Mouse (Mus musculus) ZHBTc4 (cell line): ENCODE measurements around the gene Slit3.

Source experiments
- DNase-seq: peaks from one replicate; pipeline ENCODE4 v3.0.0-alpha.2; 2011; ENCODE audit warnings: low read depth, low spot score

The Slit3 gene

DNA sequence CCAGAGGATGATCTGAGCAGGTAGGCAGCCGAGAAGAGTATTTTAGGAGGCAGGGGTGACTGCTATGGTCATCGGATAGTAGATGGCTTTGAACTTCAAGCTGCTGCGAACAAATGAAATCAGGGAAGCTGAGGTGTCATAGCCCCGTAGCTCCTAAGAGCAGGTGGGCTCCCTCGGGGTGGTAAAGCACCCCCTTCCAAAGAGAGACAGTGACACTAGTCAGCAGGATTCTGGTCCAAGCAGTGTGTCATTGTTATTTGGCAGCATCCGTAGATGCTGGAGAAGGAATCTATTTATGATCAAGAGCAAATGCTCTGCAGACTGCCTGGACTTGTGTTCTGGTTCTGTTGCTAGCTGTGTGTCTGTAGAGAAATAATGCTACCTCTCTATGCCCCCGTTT lies 154.3 kb downstream of the Slit3 start:
- DNase-seq: no peak

DNA sequence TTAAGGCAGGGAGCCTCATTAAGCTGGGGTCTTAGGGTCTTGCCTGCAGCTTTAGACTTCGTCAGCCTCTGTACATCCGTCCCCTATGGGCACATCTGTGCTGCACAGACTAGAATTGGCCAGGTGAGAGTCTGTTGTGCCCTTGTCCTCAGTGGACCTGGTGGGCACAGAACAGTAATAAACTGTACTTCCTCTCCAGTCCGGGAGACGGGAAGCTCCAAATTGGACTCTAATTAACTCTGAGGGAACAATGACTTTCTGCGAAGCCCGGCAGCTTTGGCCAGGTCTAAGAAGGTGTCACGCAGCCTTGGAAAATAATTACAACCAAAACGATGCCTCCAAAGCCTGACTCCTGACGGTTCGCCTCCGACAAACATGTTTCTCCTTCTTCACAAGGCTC lies 155.0 kb downstream of the Slit3 start:
- no peak for DNase-seq

DNA sequence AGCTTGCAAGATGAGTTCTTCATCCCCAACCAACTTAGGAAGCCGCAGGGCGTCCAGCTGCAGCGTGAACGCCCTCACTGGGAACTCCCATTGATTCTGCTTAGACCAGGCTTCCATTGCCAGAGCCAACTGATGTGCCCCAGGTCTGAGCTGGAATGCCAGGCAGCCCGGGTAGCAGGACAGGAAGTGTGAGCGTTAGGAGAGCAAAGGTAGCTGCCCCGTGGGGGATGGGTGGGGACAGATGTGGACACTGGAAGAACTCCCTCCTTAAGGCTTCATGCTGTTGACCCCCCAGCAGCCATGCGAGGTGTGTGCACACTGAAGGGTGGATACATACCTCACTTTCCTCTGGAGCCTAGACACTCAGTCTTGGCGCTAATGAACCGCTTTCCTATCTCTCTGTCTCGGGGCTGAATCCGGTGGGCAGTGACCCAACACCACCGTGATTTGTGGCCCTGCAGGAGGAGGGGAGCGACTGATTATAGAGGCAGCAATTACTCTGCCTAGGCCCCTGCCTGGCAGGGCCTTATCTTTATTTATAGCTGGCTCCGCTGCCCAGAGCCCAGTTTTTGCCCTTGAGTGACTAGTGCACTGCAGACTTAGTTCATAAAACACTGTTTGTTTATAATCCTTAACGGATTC lies 157.2 kb downstream of the Slit3 start:
- DNase-seq: no peak

DNA sequence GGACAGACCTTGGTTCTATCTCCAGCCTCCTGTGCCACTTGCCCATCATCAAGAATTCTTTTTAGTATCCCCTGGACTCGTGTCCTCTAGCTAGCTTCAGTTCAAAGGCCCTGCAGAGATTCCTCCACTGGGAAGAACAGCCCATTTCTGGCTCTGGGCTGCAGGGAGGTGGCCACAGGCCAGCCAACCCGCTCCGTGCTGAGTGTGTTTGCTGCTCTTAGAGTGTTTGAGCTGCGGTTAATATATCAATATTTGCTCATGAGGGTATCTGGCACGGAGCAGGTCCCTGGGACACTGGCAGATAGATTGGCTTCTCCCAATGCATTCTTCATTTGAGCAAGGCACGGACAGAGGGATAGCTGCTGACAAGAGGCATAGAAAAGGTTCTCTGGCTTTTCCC lies 159.8 kb downstream of the Slit3 start:
- no peak for DNase-seq

DNA sequence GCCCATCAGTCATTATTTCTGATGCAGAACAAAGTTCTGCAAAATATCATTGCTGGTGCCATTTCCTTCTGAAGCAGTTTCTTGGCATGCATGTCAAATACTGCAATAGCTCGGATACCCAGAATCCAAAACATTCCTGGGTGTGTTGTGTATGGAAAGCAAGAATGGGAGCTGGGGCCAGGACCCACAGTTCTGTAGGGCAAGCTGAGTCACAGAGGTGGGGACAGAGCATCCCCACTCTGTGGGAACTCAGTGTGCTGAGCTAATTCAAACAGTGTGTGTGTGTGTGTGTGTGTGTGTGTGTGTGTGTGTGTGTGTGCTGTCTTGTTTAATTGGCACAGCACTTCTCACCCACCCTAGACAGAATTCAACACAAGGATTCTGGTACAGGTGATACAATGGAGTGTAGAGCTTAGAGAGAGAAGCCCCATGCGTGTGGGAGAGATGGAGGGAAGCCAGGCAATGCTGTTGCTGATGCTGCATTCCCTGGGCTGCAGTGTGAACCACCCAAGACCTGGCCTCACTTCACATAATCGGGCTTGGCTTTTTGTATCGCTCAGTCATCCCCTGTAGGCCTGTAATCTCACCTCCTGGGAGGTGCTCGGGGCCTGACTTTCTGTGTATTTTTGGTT lies 161.1 kb downstream of the Slit3 start:
- DNase-seq: no peak

DNA sequence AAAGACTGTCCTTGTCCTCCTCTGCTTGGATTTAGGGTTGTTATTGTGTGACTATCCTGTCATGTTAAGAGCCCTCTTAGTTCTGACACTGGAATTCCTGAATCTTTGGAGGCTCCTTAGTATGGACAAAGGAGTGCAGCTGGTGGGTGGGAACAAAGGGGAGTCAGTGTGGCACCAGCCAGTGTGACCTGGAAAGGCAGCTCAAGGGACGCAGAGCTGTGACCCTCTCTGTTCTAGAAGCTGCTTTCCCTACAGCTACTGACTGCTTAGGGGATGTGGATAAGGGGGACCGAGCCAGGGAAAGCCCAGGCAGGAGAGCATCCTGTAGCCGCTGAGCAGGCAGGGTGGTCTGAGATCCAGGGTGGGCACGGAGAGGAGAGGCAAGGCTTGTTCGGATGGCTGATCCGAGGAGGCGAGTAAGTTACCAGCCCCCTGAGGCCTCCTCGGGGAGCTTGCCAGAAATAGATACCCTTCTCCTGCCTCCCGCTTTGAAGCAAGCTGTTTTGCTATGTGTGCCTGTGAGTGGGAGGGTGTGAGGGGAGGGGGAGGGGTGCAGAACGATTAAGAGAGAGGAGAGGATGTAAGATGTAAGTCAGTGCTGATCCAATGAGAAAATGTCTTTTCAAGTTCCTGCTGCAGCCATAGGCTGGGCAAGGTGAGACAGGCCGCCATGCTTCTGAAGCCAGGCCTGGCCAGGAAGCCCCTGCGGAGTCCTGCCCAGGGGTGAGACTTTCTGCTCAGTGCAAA lies 162.0 kb downstream of the Slit3 start:
- no peak for DNase-seq

DNA sequence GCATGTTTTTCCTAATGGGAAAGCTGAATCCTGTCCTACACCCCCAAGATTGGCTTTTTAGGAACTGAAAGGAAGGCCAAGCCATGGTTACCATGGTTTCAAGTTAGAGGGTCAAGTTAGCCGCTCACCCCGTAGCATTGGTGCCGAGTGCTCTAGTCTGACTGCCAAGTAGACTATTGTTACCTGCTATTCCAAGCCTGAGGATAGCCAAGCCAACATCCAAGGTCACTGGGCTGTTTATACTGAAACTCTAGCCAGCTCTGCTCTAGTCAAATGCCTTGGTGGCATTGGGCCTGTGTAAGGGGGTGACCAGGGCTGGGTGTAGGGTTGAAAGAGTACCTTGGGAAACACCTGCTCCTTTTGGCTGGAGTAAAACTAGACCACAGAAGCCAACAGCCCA lies 162.7 kb downstream of the Slit3 start:
- no peak for DNase-seq

DNA sequence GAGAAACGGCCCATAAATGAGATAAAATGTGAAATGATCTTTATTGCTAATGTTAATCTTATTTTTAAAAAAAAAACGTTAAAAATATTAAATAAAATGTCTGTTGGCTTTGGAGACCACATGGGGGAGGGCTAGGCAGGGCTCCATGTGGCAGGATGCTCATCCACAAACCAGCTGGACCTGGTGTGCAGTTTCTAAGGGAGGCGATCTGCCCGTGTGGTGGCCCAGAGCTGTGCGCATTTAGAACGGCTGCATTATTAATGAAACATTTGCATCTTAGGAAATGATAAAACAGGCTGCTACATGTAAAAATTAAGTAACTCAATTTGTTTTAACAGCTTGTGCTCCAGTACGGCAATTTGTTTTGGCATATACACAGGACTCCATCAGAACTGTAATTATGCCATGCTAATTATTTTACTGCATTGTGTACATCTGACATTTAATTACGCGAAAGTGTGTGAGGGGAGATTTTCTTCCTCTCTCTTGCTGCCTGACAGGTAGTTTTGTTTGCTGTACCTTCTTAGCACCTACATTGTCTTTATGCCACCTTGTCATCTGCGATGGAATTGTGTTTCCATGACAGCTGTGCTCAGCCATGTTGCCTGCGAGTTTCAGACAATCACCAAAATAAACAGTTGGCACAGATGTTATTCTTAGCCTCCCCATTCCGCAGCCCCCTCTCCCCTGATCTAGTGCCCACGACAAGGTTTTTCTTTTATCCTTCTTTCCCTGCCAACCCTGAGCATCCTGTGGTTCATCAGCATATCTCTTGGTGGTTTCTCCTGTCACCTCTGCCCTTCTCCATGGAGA lies 165.8 kb downstream of the Slit3 start:
- DNase-seq: no peak

DNA sequence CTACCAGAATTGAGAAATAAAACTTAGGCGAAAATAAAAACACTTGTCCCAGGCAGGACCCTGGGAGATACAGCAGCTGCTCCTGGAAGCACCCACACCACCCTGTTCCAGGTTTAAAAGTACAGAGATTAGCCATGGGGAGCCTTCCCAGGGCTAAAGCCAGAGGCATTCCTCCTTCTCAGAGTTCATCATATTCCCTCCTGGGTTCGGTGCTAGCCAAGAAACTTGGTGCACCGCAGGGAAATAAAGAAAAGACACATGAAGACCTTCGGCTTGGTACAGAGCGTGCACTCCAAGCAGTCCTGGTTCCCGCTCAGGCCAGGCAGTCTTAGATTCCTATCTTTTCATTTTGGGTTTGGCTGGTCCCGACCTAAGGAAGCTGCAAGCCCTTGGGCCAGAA lies 167.0 kb downstream of the Slit3 start:
- no peak for DNase-seq

DNA sequence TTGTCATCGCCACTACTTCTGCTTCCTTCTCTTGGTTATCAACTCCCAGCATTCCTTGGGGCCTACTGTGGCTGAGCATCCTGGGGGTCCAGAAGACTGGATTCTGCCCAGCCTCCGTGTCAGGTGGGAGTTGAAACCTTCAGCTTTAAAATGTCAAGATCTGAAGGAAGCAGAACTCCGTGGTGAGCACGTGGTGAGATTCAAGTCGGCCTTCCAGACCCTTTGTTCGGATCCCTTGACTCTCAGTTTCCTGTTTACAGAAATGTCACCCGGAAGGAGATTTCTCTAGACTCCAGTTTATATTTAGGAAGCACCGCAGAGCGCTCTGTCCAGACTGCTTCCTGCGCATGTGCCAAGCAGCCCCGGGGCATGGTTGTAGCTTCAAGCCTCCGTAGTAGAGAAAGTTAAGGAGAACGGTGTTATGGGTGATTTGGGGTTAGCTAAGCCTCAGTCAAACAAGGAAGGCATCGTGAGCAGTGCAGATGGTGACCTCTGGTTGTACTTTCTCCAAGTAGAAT lies 167.8 kb downstream of the Slit3 start:
- DNase-seq: no peak

DNA sequence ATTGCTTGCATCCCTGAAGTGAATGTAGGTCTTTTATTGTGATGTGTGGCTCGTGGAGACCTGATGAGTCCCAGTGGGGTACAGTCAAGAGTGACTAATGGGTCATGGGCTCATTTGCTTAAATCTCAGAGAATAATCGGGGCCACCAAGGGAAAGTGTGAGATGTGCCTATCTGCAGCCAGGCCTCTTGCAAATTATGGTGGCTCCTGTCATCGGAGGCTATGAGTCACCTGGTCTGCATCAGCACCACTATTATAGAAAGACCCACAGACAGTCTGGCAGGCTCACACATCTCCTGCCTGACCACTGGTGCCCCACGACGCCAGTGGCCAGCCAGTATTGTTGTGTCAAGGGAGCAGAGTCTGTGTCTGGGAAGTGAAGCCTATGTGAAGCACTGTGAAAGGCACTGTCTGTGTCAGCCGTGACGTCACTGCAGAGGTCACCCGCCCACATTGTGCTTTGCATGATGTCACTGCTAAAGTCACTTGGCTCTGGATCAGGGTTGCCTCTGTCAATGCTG lies 171.3 kb downstream of the Slit3 start:
- DNase-seq: no peak

DNA sequence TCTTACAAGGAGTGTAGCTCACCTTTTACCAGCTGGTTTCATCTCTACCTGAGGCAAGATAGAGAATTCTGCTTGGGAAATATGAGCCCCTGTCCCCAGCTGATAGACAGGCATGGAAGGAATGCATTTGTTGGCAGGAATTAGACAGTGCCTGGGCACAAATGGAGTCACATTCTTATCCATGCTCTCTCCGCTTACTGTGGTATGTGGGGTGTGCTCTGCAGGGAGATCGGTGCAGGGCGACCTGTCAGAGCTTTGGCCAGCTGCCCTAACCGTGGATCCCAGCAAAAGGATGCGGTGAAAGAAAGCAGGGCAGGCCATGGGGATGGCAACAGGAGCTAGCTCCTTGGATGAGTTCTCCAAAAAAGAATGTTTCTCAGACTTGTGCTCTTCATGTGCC lies 172.2 kb downstream of the Slit3 start:
- no peak for DNase-seq

DNA sequence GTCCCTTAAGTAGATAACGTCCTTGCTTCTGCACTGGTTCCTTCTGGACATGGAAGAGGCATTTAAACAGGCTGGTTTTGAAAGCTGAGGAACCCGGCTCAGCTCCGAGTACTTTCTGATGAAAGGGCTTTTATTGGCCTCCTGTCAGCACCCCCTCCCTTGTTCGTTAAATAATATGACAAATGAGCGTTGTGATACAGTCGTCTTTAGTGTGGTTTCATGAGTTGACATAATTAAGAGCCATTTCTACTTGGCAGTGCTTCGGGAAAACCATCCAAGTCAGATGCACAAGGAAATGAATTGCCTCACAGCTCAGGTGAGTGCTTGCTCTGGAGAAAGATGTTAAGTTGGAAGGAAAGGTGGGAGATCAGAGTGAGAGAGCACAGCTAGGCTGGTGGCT lies 173.6 kb downstream of the Slit3 start:
- no peak for DNase-seq

DNA sequence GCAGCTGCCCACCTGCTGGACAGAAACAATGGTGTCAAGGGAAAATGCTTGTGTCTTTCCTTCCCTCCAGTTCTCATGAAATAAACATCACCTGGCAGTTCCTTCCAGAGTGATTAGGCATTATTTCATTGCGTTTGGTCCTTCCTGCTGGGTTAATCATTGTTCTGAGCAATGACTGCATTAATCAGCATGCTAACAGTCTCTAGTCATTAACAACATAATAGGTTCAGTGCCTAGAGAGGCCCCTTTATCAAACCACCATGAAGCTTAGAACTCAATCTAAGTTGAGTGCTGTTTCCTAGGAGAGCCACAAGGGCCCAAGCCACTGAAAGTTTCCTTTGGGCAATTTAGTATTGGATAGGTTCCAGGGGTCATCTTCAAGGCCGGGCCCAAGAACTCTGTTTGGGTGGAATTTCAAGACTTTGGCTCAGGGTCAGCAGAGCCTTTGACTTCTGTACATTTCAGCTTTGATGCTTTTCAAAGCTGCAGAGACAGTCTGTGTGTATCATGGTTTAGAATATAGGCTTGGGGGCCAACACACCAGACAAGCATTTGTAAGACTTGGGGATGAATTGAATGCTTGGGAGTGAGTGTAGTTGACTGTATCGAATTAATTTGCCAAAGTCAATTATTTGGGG lies 174.3 kb downstream of the Slit3 start:
- DNase-seq: peak; percentile 54

DNA sequence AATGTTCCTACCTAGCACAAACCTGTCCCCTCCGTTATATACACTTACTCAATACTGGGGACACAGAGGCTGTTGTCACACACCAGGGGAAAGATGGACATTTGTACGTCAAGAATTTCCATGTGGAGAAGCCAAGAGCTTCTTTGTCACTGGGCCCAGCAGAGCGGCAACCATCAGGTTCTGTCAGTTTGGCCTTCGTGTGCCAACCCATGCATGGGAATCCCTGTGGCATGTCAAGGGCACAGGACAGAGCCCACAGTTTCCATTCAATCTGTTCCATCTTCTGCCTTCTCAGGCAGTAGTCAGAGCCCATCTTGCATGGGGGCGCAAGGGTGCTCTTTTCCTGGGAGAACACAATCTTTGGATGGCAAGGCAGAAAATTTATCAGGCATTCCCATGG lies 175.8 kb downstream of the Slit3 start:
- no peak for DNase-seq

DNA sequence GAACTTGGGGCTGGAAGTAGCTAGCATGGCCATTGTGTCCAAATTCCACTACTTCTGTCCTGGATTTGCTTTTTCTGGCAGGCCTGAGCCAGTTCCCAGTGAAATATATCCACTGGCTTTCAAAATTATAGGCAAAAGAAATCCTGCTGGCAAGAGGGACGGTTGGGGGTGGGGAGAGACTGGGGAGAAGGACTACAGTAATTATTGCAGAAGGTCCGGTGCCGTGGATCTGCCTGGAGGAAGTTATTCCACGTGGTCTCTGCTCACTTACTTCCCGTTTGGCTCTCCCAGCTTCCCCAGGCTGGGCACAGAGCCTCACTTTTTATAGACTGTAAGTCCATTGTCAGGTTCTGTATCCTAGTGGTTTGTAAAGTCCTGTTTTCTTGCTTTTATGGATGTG lies 176.3 kb downstream of the Slit3 start:
- DNase-seq: no peak

DNA sequence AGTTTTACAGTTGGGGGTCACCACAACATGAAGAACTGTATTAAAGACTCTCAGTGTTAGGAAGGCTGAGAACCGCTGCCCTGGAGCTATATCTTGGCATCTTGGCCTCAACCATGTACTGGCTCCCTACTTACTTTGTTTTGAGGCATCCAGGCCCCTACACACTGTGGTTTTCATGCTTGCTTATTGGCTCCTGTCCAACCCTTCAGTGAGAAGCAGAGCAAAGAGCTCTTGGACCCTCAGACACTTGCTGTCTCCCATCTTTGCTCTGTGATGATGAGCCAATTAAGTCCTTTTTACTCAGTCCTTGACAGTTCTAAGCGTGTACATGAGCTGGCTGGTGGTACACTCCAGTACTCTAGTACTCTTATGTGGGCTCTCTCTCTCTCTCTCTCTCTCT lies 177.5 kb downstream of the Slit3 start:
- DNase-seq: no peak

DNA sequence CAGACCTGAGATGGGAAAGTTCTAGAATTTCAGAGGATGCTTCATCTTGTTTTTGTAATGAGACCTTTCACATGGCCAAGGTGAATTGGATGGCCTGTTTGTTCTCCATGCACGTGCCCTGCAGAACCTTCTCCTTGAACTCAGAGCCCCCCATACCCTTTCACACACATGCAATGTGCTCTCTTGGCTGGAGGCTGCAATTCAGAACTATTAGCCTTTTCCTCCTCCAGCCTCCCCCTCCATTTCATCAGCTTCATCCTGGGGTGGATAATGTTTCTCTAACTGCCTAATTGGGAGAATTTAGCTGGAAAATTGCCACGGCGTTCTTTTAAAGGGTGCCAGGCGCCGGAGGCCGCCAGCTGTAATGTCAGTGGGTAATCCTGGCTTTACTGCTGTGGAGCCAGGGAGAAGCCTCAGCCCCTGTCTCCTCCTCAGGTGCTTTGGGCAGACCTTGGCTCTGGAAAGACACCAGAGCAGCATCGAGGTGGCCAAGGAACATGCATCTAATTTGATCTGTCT lies 178.9 kb downstream of the Slit3 start:
- no peak for DNase-seq

DNA sequence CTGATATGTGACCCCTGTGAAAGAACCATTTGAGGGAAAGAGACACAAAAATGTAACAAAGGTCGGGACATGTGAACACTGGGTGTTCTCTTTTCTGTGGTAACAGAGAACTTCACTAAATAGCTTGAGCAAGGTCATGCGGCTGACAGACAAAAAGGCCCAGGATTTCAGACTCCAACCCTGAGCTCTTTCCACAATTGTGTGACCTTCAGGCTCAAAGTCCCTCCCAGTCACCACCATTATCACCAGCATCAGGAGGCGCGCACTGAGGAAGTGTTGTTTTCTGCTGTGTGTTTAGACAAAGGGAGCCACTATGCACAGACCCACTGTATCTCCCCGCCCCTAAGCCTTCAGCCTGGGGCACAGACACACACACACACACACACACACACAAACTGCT lies 181.2 kb downstream of the Slit3 start:
- DNase-seq: peak; percentile 49

DNA sequence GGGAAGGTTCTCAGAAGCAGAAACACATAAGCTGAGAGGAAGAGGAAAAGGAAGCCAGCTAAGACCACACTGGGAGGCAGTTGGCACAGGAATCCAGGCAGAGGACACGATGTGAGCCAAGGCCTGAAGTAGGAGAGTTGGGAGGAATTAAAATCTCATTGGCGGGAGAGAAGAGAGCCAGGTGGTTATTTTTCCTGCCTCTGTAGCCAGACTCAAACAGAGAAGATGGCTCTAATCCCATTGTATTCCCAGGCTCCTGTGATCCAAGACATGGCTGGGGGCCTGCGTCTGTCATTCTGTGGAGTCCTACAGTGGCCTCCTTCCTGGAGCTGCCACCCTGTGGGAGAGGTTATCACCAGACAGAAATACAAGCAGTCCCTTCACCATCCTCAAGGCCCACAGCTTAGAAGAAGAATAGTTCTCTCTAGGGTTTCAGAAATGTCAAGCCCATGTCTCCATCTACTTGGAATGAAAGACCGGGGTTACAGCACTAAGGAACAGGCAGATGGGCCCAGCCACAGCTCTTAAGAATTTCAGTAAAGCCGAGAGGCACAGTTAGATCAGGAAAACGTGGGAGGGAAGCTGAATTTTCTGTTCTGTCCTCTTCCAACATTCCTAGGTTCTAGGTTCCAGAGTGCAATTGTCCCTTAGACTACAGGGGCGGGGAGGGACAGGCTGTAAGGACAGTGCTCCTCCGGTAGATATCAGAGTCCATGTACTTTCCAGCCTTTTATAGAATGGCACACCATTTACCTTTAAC lies 183.4 kb downstream of the Slit3 start:
- no peak for DNase-seq
